ENCODE assay signal across 25 mouse cellular contexts in genomic region chr17:40038814-40039510, GRCm38 (mm10). TPM values are rescaled to one million over a fixed set of nuclear protein-coding genes. Genes with fewer than 3 reads are reported as not detected.
"Had no signal": no experiment of that assay in that cellular context is flagged by ENCODE, and none has a peak within 500 bp of the region (broad histone marks: within the 10 kb centered on the region; RNA-seq: fewer than 3 reads in every experiment).

No protein-coding gene starts in this region.

- H3K4me3 ChIP-seq: layer of hippocampus, adult 2 months; midbrain, embryonic 12.5 days; midbrain, embryonic 15.5 days; neural tube, embryonic 12.5 days had no signal

- H3K36me3 ChIP-seq: midbrain, embryonic 12.5 days; midbrain, embryonic 15.5 days; neural tube, embryonic 12.5 days had no signal

- H3K27ac ChIP-seq: kidney, postnatal 0 days; layer of hippocampus, adult 2 months; macrophage; midbrain, embryonic 12.5 days; midbrain, embryonic 15.5 days; neural tube, embryonic 12.5 days had no signal

- DNase-seq: kidney, adult 2 months; kidney, postnatal 25 days; layer of hippocampus, adult 9-11 months; lung, embryonic 14.5 days; retina, postnatal 1 day; right cerebral cortex, postnatal 25 days; thymus, adult 18-20 months; thymus, postnatal 36 days had no signal

- H3K4me1 ChIP-seq: midbrain, embryonic 12.5 days; midbrain, embryonic 15.5 days; neural tube, embryonic 12.5 days had no signal

- H3K9me3 ChIP-seq: midbrain, embryonic 12.5 days; midbrain, embryonic 15.5 days; neural tube, embryonic 12.5 days had no signal

- ATAC-seq: intestine, postnatal 0 days; lung, postnatal 0 days; midbrain, embryonic 15.5 days had no signal

- H3K27me3 ChIP-seq: midbrain, embryonic 12.5 days; midbrain, embryonic 15.5 days; neural tube, embryonic 12.5 days had no signal

- H3K9ac ChIP-seq: lung, embryonic 14.5 days; midbrain, embryonic 12.5 days; midbrain, embryonic 15.5 days; neural tube, embryonic 12.5 days had no signal

- H3K4me2 ChIP-seq: lung, embryonic 14.5 days; midbrain, embryonic 12.5 days; midbrain, embryonic 15.5 days; neural tube, embryonic 12.5 days had no signal

RNA-seq across cellular contexts. Expression of gene AC192777.2, which starts 56.3 kb away (rescaled TPM):
- polyA plus RNA-seq: intestine, postnatal 0 days; kidney, adult 2 months; kidney, embryonic 14.5 days; kidney, postnatal 0 days; large intestine, adult 2 months; limb, embryonic 11.5 days; limb, embryonic 14.5 days; liver, embryonic 16.5 days; lung, embryonic 14.5 days; lung, postnatal 0 days; macrophage; midbrain, embryonic 12.5 days; midbrain, embryonic 15.5 days; neural tube, embryonic 12.5 days; spleen, adult 2 months; stomach, embryonic 16.5 days; testis, adult 2 months; urinary bladder, adult 2 months had no signal
